Mouse (Mus musculus) CD4-positive helper T cell, adult 2 months (primary cell): ENCODE data around the gene Map7.

Source experiments
- DNase-seq: peaks from one replicate; pipeline ENCODE4 v3.0.0-alpha.2; 2012; ENCODE audit warnings: low read depth, missing footprints, low spot score

Gene Map7

GRCm38 (mm10) chr10:20185264-20185663 lies 37.0 kb downstream of the Map7 start:
- no peak for DNase-seq

- no peak for DNase-seq
Observed at GRCm38 (mm10) chr10:20185806-20186205, 37.5 kb downstream of the Map7 start.

- DNase-seq: no peak
Observed at GRCm38 (mm10) chr10:20186800-20187273, 38.6 kb downstream of the Map7 start.

- DNase-seq: no peak
Observed at GRCm38 (mm10) chr10:20190139-20190747, 42.0 kb downstream of the Map7 start.

- DNase-seq: no peak
Observed at GRCm38 (mm10) chr10:20194847-20195540, 46.7 kb downstream of the Map7 start.

GRCm38 (mm10) chr10:20197039-20197438 lies 48.8 kb downstream of the Map7 start:
- no peak for DNase-seq

GRCm38 (mm10) chr10:20198968-20199737 lies 50.9 kb downstream of the Map7 start:
- DNase-seq: no peak

GRCm38 (mm10) chr10:20201236-20201635 lies 53.0 kb downstream of the Map7 start:
- no peak for DNase-seq

- no peak for DNase-seq
Observed at GRCm38 (mm10) chr10:20202171-20202570, 53.9 kb downstream of the Map7 start.

GRCm38 (mm10) chr10:20202818-20203217 lies 54.5 kb downstream of the Map7 start:
- no peak for DNase-seq

- DNase-seq: no peak
Observed at GRCm38 (mm10) chr10:20203502-20203901, 55.2 kb downstream of the Map7 start.

- DNase-seq: peak; percentile 28
Observed at GRCm38 (mm10) chr10:20204696-20205431, 56.6 kb downstream of the Map7 start.

- DNase-seq: no peak
Observed at GRCm38 (mm10) chr10:20206966-20207365, 58.7 kb downstream of the Map7 start.

- no peak for DNase-seq
Observed at GRCm38 (mm10) chr10:20209609-20210341, 61.5 kb downstream of the Map7 start.

- DNase-seq: no peak
Observed at GRCm38 (mm10) chr10:20214418-20214817, 66.1 kb downstream of the Map7 start.

GRCm38 (mm10) chr10:20216982-20217381 lies 68.7 kb downstream of the Map7 start:
- DNase-seq: no peak

- DNase-seq: peak; percentile 26
Observed at GRCm38 (mm10) chr10:20218866-20219265, 70.6 kb downstream of the Map7 start.

- DNase-seq: peak; percentile 58
Observed at GRCm38 (mm10) chr10:20219538-20219937, 71.3 kb downstream of the Map7 start.

GRCm38 (mm10) chr10:20220443-20221071 lies 72.3 kb downstream of the Map7 start:
- no peak for DNase-seq

GRCm38 (mm10) chr10:20222011-20222410 lies 73.7 kb downstream of the Map7 start:
- DNase-seq: no peak

GRCm38 (mm10) chr10:20226728-20227127 lies 78.5 kb downstream of the Map7 start:
- DNase-seq: no peak
